Mouse (Mus musculus): ENCODE results near the gene Pitx2.

Pitx2 gene

GRCm38 (mm10) chr3:129199609-129200500, at the start of gene Pitx2:
TSS of gene Pitx2 (plus strand) at chr3:129199878.
- no peak for DNase-seq (ENCODE audit: low read depth, low spot score)

GRCm38 (mm10) chr3:129150001-129150400, 49.7 kb upstream of the Pitx2 start:
- no peak for DNase-seq (ENCODE audit: low read depth, low spot score)

GRCm38 (mm10) chr3:129151096-129151685, 48.5 kb upstream of the Pitx2 start:
- no peak for DNase-seq (ENCODE audit: low read depth, low spot score)

GRCm38 (mm10) chr3:129158812-129159370, 40.8 kb upstream of the Pitx2 start:
- DNase-seq (ENCODE audit: low read depth, low spot score): no peak

- DNase-seq (ENCODE audit: low read depth, low spot score): no peak
Measured at GRCm38 (mm10) chr3:129161333-129162035, 38.2 kb upstream of the Pitx2 start.

GRCm38 (mm10) chr3:129164246-129164645, 35.4 kb upstream of the Pitx2 start:
- DNase-seq (ENCODE audit: low read depth, low spot score): no peak

GRCm38 (mm10) chr3:129165715-129166114, 34.0 kb upstream of the Pitx2 start:
- no peak for DNase-seq (ENCODE audit: low read depth, low spot score)

- no peak for DNase-seq (ENCODE audit: low read depth, low spot score)
Measured at GRCm38 (mm10) chr3:129166684-129167083, 33.0 kb upstream of the Pitx2 start.

- DNase-seq (ENCODE audit: low read depth, low spot score): no peak
Measured at GRCm38 (mm10) chr3:129170416-129170815, 29.3 kb upstream of the Pitx2 start.

- DNase-seq (ENCODE audit: low read depth, low spot score): no peak
Measured at GRCm38 (mm10) chr3:129171789-129172188, 27.9 kb upstream of the Pitx2 start.

- no peak for DNase-seq (ENCODE audit: low read depth, low spot score)
Measured at GRCm38 (mm10) chr3:129194436-129194835, 5.2 kb upstream of the Pitx2 start.

- no peak for DNase-seq (ENCODE audit: low read depth, low spot score)
Measured at GRCm38 (mm10) chr3:129195036-129195435, 4.6 kb upstream of the Pitx2 start.

- no peak for DNase-seq (ENCODE audit: low read depth, low spot score)
Measured at GRCm38 (mm10) chr3:129195816-129196549, 3.7 kb upstream of the Pitx2 start.

- DNase-seq (ENCODE audit: low read depth, low spot score): no peak
Measured at GRCm38 (mm10) chr3:129196550-129196919, 3.1 kb upstream of the Pitx2 start.

GRCm38 (mm10) chr3:129197035-129197434, 2.6 kb upstream of the Pitx2 start:
- no peak for DNase-seq (ENCODE audit: low read depth, low spot score)

- DNase-seq (ENCODE audit: low read depth, low spot score): no peak
Measured at GRCm38 (mm10) chr3:129197786-129198626, 1.7 kb upstream of the Pitx2 start.

- no peak for DNase-seq (ENCODE audit: low read depth, low spot score)
Measured at GRCm38 (mm10) chr3:129198627-129198903, 1.1 kb upstream of the Pitx2 start.

- no peak for DNase-seq (ENCODE audit: low read depth, low spot score)
Measured at GRCm38 (mm10) chr3:129199160-129199608, 494 bp upstream of the Pitx2 start.

- DNase-seq (ENCODE audit: low read depth, low spot score): no peak
Measured at GRCm38 (mm10) chr3:129200501-129200890, 818 bp downstream of the Pitx2 start.

GRCm38 (mm10) chr3:129201156-129201555, 1.5 kb downstream of the Pitx2 start:
- DNase-seq (ENCODE audit: low read depth, low spot score): no peak
